Mouse (Mus musculus) stomach, embryonic 14.5 days (tissue): Measurements from ENCODE around the gene Spsb4. TPM values are rescaled to one million over a fixed set of nuclear protein-coding genes. Genes with fewer than 3 reads are reported as not detected.

Experiments used
- ATAC-seq: fragments of 200-750 bp; cut with Nextera tagmentation; 2 replicates; pipeline ENCODE4 v1.8.0; 2017; ENCODE audit warnings: low read depth, moderate TSS enrichment; ENCODE audit not compliant: insufficient number of reproducible peaks, insufficient read depth, low FRiP score
- H3K27ac ChIP-seq: fragments of 300-500 bp; sonication (generic); 2 replicates; pipeline ENCODE4 v1.5.1; 2014; ENCODE audit warnings: mild to moderate bottlenecking, low read length, moderate library complexity, mixed read lengths
- H3K27me3 ChIP-seq: fragments of 300-500 bp; sonication (generic); 2 replicates; pipeline ENCODE4 v1.6.1; 2014; ENCODE audit warnings: low read length, control low read depth, mixed read lengths; ENCODE audit not compliant: control insufficient read depth, insufficient read depth
- H3K36me3 ChIP-seq: fragments of 300-500 bp; sonication (generic); 2 replicates; pipeline ENCODE4 v1.6.1; 2014; ENCODE audit warnings: mild to moderate bottlenecking, control low read depth, low read length, moderate library complexity, mixed read lengths; ENCODE audit not compliant: control insufficient read depth, insufficient read depth
- H3K4me1 ChIP-seq: fragments of 300-500 bp; sonication (generic); 2 replicates; pipeline ENCODE4 v1.6.1; 2014; ENCODE audit warnings: low read length, control low read depth, mixed read lengths; ENCODE audit not compliant: control insufficient read depth, insufficient read depth
- H3K4me2 ChIP-seq: fragments of 300-500 bp; sonication (generic); replicated peaks from 2 replicates; pipeline ENCODE4 v1.6.1; 2014; ENCODE audit warnings: low read depth, low read length, control low read depth
- H3K4me3 ChIP-seq: fragments of 300-500 bp; sonication (generic); 2 replicates; pipeline ENCODE4 v1.5.1; 2014; ENCODE audit warnings: low read depth, low read length, control low read depth
- H3K9ac ChIP-seq: fragments of 300-500 bp; sonication (generic); replicated peaks from 2 replicates; pipeline ENCODE4 v1.6.1; 2014; ENCODE audit warnings: low read depth, mild to moderate bottlenecking, control low read depth, low read length, moderate library complexity, mixed read lengths
- H3K9me3 ChIP-seq: fragments of 300-500 bp; sonication (generic); 2 replicates; pipeline ENCODE4 v1.6.1; 2016; ENCODE audit warnings: low read depth, low read length, control low read depth; ENCODE audit not compliant: control insufficient read depth
- WGBS: fragments of 180-500 bp; shearing (Covaris S2); extraction: QIAGEN DNeasy Blood & Tissue Kit; methylation state at CpG from one replicate; pipeline ENCODE4 v1.1.7; 2014; 5-methylcytosine and 5-hydroxymethylcytosine counted together
- polyA plus RNA-seq: library from polyadenylated mRNA; unstranded; fragments of >200 nt; fragmentation: Nextera tagmentation; extraction: Ambion mirVana; gene quantifications from 2 replicates; pipeline ENCODE4 v1.2.1, GENCODE M21; 2014

Gene Spsb4
- polyA plus RNA-seq, 1 experiment from 2014 or later: 19.9 TPM

DNA sequence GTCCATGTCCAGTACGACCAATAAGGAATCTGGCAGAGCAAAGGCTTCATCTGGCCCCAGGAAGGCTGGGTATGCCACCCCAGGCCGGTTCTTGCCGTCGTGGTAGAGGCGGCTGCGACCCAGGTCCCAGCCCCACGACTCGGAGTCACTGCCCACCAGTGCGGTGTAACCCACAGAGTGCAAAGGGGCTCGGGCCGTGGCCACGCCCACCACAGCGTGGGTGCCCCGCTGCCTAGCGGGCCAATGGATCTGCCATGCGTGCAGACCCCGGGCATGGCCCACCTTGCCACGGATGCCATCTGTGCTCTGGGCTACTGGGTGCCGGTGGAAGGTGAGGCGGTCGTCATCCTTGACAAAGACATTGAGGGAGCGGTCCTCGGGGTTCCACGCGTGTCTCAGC is 22.9 kb downstream of the Spsb4 start:
- no peaks in the 10 kb centered on the region for H3K27me3 ChIP-seq
- WGBS: 95% methylated on average over 25 of the region's 25 CpGs
- no peak overlapping the region for H3K9ac ChIP-seq
- ATAC-seq: no peak
- no peaks in the 10 kb centered on the region; the same call in 1 of the 2 replicates for H3K36me3 ChIP-seq
- H3K4me2 ChIP-seq: no peak overlapping the region
- no peak overlapping the region for H3K4me3 ChIP-seq
- H3K9me3 ChIP-seq: no peaks in the 10 kb centered on the region
- no peaks in the 10 kb centered on the region for H3K4me1 ChIP-seq
- H3K27ac ChIP-seq: no peak overlapping the region

DNA sequence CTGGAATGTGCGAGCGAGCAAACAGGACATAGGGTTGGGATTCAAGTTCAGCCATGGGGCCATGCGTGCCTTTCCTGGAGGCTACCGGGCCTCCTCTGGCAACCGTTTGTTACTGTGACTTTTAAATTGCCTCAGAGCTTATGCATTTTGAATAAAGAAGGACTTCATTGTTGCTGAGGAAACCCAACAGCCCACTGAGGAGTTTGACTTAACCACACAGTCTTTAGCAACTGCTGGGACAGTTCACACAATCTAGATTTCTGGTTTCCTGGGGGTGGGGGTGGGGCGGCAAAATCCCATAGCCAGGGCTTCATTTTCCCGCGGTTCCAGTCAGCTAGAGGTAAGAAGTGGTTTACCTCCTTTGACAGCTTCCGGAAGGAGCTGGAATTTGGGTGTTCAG is 23.9 kb downstream of the Spsb4 start:
- no peak overlapping the region for H3K9ac ChIP-seq
- H3K9me3 ChIP-seq: no peaks in the 10 kb centered on the region
- H3K4me3 ChIP-seq: no peak overlapping the region
- H3K27ac ChIP-seq: no peak overlapping the region
- no peak overlapping the region for H3K4me2 ChIP-seq
- no peaks in the 10 kb centered on the region for H3K27me3 ChIP-seq
- WGBS: 92% methylated on average over 9 of the region's 9 CpGs
- H3K36me3 ChIP-seq: no peaks in the 10 kb centered on the region; the same call in 1 of the 2 replicates
- ATAC-seq: no peak
- H3K4me1 ChIP-seq: 0 out of 2 replicates have a peak, but pooled peaks cover 2% of the 10 kb centered on the region

DNA sequence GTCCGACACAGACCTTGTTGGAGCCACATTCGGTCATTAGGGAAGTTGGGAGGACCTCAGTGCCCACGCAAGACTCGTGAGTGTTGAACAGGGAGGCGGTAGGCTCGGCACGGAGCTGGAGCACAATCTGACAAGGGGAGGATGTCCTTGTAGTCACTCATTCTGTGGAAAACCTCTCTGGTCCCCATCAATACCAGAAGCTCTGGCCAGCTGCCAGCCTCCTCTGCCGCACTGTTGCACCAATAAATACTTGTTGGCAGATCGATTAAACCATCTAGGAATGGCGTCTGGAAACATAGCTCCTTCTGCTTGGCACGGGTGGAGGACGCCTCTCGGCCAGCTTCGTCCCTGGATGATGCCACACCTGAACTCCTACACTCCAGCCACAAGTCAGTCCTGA is 27.5 kb downstream of the Spsb4 start:
- Histone ChIP-seq H3K27me3 (no peaks in the 10 kb centered on the region), H3K4me1 (peaks cover 21% of the 10 kb centered on the region), H3K36me3 (no peaks in the 10 kb centered on the region; the same call in 1 of the 2 replicates), H3K27ac (no peak overlapping the region), H3K4me3 (no peak overlapping the region), H3K9ac (no peak overlapping the region), H3K9me3 (no peaks in the 10 kb centered on the region), H3K4me2 (no peak overlapping the region)
- WGBS: 72% methylated on average over 14 of the region's 14 CpGs
- ATAC-seq: no peak

DNA sequence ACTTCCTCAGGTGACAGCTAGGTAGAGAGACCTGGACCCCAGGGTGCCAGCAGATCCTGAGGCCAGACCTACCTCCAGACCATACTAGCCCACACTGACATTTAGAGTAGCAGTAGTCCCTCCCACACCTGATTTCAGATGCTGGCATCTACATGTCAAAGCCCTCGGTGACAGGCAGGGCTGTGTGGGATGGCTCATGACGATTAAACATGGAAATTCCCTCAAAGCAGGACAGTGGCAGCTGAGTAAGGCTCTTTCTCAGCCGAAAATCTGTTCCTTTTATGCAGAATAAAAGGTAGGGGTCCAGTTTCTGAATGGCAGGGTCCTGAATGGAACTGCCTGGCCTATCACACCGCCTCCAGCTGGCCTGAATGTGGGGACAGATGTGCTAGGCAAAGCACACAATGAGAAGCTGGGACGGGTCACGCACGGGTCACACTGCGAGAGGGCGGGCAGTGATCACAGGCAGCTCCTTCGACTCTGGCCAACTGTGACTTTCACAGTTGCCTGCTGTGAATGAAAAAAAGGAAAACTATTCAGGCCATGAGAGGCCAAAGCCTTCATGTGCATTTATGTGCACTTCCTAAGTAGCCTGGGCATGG is 29.2 kb downstream of the Spsb4 start:
- H3K36me3 ChIP-seq: no peaks in the 10 kb centered on the region
- no peak for ATAC-seq
- H3K4me1 ChIP-seq: peaks cover 21% of the 10 kb centered on the region
- H3K27me3 ChIP-seq: no peaks in the 10 kb centered on the region
- no peak overlapping the region for H3K4me2 ChIP-seq
- H3K9ac ChIP-seq: no peak overlapping the region
- WGBS: 41% methylated on average over 10 of the region's 10 CpGs
- no peak overlapping the region for H3K4me3 ChIP-seq
- H3K9me3 ChIP-seq: no peaks in the 10 kb centered on the region
- H3K27ac ChIP-seq: no peak overlapping the region

DNA sequence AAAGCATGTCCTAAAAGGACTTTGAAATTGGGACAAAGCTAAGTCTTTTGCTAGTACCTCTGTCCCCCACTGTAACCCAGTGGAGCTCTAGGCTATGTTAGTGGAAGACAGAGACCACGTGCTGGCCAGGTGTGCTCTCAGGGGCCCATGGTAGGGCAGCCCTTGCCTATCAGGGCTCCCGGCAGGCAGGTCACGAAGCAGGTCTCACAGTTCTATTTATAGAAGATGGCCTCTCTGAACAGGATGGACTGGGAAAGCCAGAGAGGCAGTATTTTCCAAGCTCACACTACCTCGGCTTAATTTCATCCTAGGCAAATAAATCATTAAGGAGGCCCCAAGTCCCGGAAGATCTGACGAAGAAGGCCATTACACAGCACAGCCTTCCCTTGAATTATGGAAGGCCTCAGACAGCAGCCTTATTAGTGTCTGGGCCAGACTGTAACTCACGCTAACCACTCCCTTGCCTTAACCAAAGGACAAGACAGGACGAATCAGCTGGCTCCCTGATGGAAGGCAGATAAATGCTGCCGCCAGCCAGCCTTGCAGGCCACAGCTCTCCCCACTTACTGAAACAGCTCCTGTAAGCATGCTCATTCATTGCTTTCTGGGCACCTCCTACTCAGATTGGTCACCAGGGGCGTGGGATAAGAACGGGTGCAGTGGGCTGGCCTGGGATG is 31.7 kb downstream of the Spsb4 start:
- no peak overlapping the region for H3K9ac ChIP-seq
- H3K27me3 ChIP-seq: no peaks in the 10 kb centered on the region
- H3K27ac ChIP-seq: no peak overlapping the region
- peaks cover 34% of the 10 kb centered on the region for H3K4me1 ChIP-seq
- no peaks in the 10 kb centered on the region for H3K9me3 ChIP-seq
- no peak overlapping the region for H3K4me3 ChIP-seq
- ATAC-seq: peak; percentile 75
- H3K4me2 ChIP-seq: no peak overlapping the region
- H3K36me3 ChIP-seq: no peaks in the 10 kb centered on the region
- 12% methylated on average over 11 of the region's 11 CpGs for WGBS

DNA sequence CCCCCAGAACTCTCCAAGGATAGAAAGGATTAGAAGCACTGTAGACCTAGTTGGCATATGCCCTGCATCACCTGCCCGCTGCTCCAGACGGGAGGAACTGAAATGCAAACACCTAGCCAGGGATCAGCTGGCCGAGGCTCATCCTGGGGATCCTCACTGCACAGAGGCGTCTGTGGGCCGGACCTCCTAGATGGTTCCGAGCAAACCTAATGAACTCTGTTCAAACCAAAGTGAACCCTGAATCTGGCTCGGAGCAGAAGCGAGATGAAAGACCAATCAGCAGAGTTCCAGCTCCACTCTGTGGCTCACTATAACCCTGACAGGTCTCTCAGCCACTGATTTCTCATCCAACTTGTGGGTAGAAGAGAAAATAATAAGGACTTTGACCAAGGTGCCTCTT is 34.6 kb downstream of the Spsb4 start:
- no peak overlapping the region for H3K27ac ChIP-seq
- no peaks in the 10 kb centered on the region for H3K9me3 ChIP-seq
- H3K36me3 ChIP-seq: no peaks in the 10 kb centered on the region
- H3K9ac ChIP-seq: no peak overlapping the region
- no peak for ATAC-seq
- peaks cover 54% of the 10 kb centered on the region for H3K4me1 ChIP-seq
- no peak overlapping the region for H3K4me2 ChIP-seq
- whole genome bisulfite sequencing: 87% methylated on average over 8 of the region's 8 CpGs
- H3K4me3 ChIP-seq: no peak overlapping the region
- H3K27me3 ChIP-seq: no peaks in the 10 kb centered on the region

DNA sequence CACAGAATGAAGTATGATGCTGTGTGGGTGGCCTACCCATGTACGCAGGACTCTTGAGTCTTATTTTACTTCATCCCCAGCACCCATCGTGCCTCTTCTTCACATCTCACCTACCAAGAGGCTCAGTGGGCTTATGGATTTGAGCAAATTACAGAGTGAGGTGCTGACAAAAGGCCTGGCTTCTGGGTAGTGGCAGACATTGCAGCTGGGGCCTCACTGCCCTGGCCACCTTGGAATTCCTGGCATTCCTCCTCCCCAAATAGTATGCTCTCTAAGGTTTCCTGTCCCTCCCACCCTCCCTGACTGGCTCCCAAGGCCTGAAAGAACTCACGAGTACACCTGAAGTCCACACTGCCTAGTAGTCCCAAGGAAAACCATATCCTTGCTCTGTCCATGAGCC is 35.7 kb downstream of the Spsb4 start:
- Histone ChIP-seq H3K9ac (no peak overlapping the region), H3K4me3 (no peak overlapping the region), H3K27ac (no peak overlapping the region), H3K4me2 (no peak overlapping the region), H3K36me3 (no peaks in the 10 kb centered on the region), H3K27me3 (no peaks in the 10 kb centered on the region), H3K9me3 (no peaks in the 10 kb centered on the region), H3K4me1 (peaks cover 54% of the 10 kb centered on the region)
- no peak for ATAC-seq
- 39% methylated on average over 3 of the region's 3 CpGs for WGBS

DNA sequence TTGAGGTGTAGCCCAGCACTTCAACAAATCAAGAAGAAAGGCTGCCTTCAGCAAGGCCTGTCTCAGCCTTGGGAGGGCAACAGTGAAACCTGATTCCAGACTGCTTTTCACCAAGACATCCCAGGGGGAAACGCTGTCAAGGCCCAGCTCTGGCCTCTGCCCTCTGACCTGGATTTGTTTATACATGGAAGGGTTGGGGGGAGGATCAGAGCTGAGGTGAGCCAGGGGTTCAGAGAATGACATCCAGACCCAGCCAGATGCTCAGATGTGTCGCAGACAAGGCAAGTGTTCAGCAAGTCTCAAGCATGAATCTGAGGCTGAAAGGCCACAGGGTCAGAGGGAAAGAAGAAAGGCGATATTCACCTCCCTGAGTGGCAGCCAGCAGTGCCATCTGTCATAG is 36.3 kb downstream of the Spsb4 start:
- no peak for ATAC-seq
- H3K9me3 ChIP-seq: no peaks in the 10 kb centered on the region
- no peaks in the 10 kb centered on the region for H3K36me3 ChIP-seq
- H3K27me3 ChIP-seq: no peaks in the 10 kb centered on the region
- peaks cover 54% of the 10 kb centered on the region for H3K4me1 ChIP-seq
- 25% methylated on average over 3 of the region's 3 CpGs for WGBS
- no peak overlapping the region for H3K9ac ChIP-seq
- H3K27ac ChIP-seq: no peak overlapping the region
- H3K4me2 ChIP-seq: no peak overlapping the region
- H3K4me3 ChIP-seq: no peak overlapping the region

DNA sequence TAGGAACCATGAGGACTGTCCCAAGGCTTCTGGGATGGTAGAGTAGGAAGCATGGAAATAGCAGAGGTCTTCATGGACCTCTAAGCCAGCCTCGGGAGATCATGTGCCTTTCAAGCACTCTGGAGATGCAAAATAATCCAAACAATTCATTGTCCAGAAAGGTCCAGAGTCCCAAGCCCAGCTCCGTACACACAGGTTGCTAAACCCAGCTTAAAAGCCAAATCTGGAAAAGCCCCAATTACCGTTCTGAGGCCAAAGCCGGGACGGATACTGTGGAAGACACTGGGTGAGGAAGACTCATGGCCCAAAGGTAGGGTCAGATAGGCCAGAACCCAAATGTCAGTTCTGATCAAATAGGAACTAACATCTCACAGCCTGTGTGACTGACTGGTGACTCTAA is 36.8 kb downstream of the Spsb4 start:
- Histone ChIP-seq H3K9me3 (no peaks in the 10 kb centered on the region), H3K4me3 (no peak overlapping the region), H3K4me1 (peaks cover 49% of the 10 kb centered on the region), H3K27ac (no peak overlapping the region), H3K36me3 (no peaks in the 10 kb centered on the region), H3K9ac (no peak overlapping the region), H3K4me2 (no peak overlapping the region), H3K27me3 (no peaks in the 10 kb centered on the region)
- WGBS: 76% methylated on average over 5 of the region's 5 CpGs
- no peak for ATAC-seq
